Mouse (Mus musculus): ENCODE measurements around the gene Gm3558. TPM values are rescaled to one million over a fixed set of nuclear protein-coding genes. Genes with fewer than 3 reads are reported as not detected.
"Not testable (repeated sequence)": the region's sequence is repeated elsewhere in the genome, so short reads cannot be mapped to it uniquely, and the experiment has no call there.

Gene Gm3558
- polyA plus RNA-seq (2016; fragmentation: Nextera tagmentation; extraction: Ambion mirVana): 2.0 and 2.2 TPM in 2 replicates

- no CpG with 5 or more reads among the region's 34 CpGs for WGBS
- H3K36me3 ChIP-seq; H3K4me1 ChIP-seq; H3K27me3 ChIP-seq; ATAC-seq (ENCODE audit: low FRiP score); H3K27ac ChIP-seq; H3K9me3 ChIP-seq (replicated peaks): not testable (repeated sequence)
- H3K4me3 ChIP-seq: peak within 1 kb of the TSS; percentile 47
- H3K4me2 ChIP-seq (replicated peaks): peak within 1 kb of the TSS; percentile 61
- H3K9ac ChIP-seq: 0 out of 2 replicates have a peak within 1 kb of the TSS, but pooled peaks have one; percentile 43
Measured at GRCm38 (mm10) chr14:7568382-7568781, at the start of gene Gm3558. Gene Gm3558 (minus strand): TSS chr14:7568566.

GRCm38 (mm10) chr14:7595492-7595891 is 27.1 kb upstream of the Gm3558 start, which contains the start of gene Gm10338:
Gene Gm10338 (minus strand): TSS chr14:7595592.
- H3K4me1 ChIP-seq; H3K27me3 ChIP-seq; H3K4me3 ChIP-seq; H3K9ac ChIP-seq; H3K36me3 ChIP-seq; H3K4me2 ChIP-seq (replicated peaks); H3K27ac ChIP-seq; H3K9me3 ChIP-seq (replicated peaks); ATAC-seq (ENCODE audit: low FRiP score): not testable (repeated sequence)
- WGBS: no CpG with 5 or more reads among the region's 2 CpGs

DNA sequence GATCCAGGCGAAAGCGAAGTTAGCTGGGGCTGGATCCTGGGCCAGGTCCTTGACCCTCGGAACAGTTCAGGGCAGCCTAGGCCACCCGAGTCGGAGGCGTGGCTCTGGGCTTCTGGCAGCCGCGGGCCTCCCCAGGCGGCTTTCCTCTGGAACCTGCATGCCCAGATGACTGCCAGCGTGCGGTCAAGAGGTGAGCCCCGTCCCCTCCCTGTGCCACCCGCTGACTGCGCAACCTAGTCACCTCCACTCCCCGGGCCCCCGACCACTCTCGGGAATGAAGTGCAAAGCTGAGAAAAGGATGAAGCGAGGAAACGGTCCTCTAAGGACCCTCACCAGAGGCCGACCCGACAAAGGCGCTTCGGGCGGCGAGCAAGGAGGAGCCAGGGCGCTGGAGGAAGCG is 476 bp downstream of the Gm3558 start:
- not testable (repeated sequence) for H3K4me1 ChIP-seq; ATAC-seq (ENCODE audit: low FRiP score); H3K36me3 ChIP-seq; H3K27me3 ChIP-seq; H3K9me3 ChIP-seq (replicated peaks); H3K27ac ChIP-seq
- 1% methylated on average over 19 of the region's 27 CpGs for WGBS
- peak overlapping the region; percentile 47 for H3K4me3 ChIP-seq
- H3K4me2 ChIP-seq (replicated peaks): peak overlapping the region; percentile 61
- H3K9ac ChIP-seq: 0 out of 2 replicates have a peak overlapping the region, but pooled peaks have one; percentile 43

GRCm38 (mm10) chr14:7567266-7567665 is 1.1 kb downstream of the Gm3558 start:
- not testable (repeated sequence) for H3K27me3 ChIP-seq; H3K36me3 ChIP-seq; H3K4me3 ChIP-seq; H3K4me1 ChIP-seq; H3K27ac ChIP-seq; ATAC-seq (ENCODE audit: low FRiP score); H3K4me2 ChIP-seq (replicated peaks); H3K9me3 ChIP-seq (replicated peaks); H3K9ac ChIP-seq
- WGBS: 10% methylated on average over 7 of the region's 9 CpGs

Other genes with a start within 250 kb of the Gm3558 start
- not detected in 2 replicates for gene Gm5797, start 236.2 kb downstream of the Gm3558 start, polyA plus RNA-seq (2016; fragmentation: Nextera tagmentation; extraction: Ambion mirVana)
- not detected in 2 replicates for gene Gm8374, start 203.4 kb downstream of the Gm3558 start, polyA plus RNA-seq (2016; fragmentation: Nextera tagmentation; extraction: Ambion mirVana)
- 0.18 TPM in 1 of 2 replicates, not detected in the other for gene Gm3755, start 117.6 kb downstream of the Gm3558 start, polyA plus RNA-seq (2016; fragmentation: Nextera tagmentation; extraction: Ambion mirVana)
- 4.0 and 4.5 TPM in 2 replicates for gene Gm3752, start 84.8 kb downstream of the Gm3558 start, polyA plus RNA-seq (2016; fragmentation: Nextera tagmentation; extraction: Ambion mirVana)
- gene Gm10338, start 27.0 kb upstream of the Gm3558 start, polyA plus RNA-seq (2016; fragmentation: Nextera tagmentation; extraction: Ambion mirVana): not detected in 2 replicates
- gene Gm10128, start 75.4 kb upstream of the Gm3558 start, polyA plus RNA-seq (2016; fragmentation: Nextera tagmentation; extraction: Ambion mirVana): not detected in 2 replicates
- gene Gm26661, start 223.0 kb upstream of the Gm3558 start, polyA plus RNA-seq (2016; fragmentation: Nextera tagmentation; extraction: Ambion mirVana): not detected in 2 replicates
- 32.4 and 37.3 TPM in 2 replicates for gene Flnb, start 249.4 kb upstream of the Gm3558 start, polyA plus RNA-seq (2016; fragmentation: Nextera tagmentation; extraction: Ambion mirVana)